Mouse (Mus musculus): ENCODE data around the gene Magea10. TPM values are rescaled to one million over a fixed set of nuclear protein-coding genes. Genes with fewer than 3 reads are reported as not detected.

Gene Magea10
- polyA plus RNA-seq (2016; fragmentation: Nextera tagmentation; extraction: Ambion mirVana) = not detected in 2 replicates

GRCm38 (mm10) chrX:72386758-72387157, at the start of gene Magea10:
Magea10 (minus strand) TSS chrX:72386858.
- ATAC-seq (ENCODE audit: insufficient number of reproducible peaks, insufficient read depth, low FRiP score, low TSS enrichment) = no peak
- Histone ChIP-seq H3K4me3 (no peak within 1 kb of the TSS), H3K27me3 (no peaks in the 10 kb centered on the region), H3K4me1 (no peaks in the 10 kb centered on the region), H3K27ac (no peak within 1 kb of the TSS), H3K36me3 (no peaks in the 10 kb centered on the region), H3K9ac (no peak within 1 kb of the TSS), H3K4me2 (replicated peaks) (no peak within 1 kb of the TSS), H3K9me3 (no peaks in the 10 kb centered on the region)
- 88% methylated on average over 6 of the region's 6 CpGs for WGBS

- H3K27me3 ChIP-seq = no peaks in the 10 kb centered on the region
- H3K4me1 ChIP-seq = no peaks in the 10 kb centered on the region
- no peak overlapping the region for H3K27ac ChIP-seq
- H3K9me3 ChIP-seq = no peaks in the 10 kb centered on the region
- H3K4me2 ChIP-seq (replicated peaks) = no peak overlapping the region
- H3K4me3 ChIP-seq = no peak overlapping the region
- no peak for ATAC-seq (ENCODE audit: insufficient number of reproducible peaks, insufficient read depth, low FRiP score, low TSS enrichment)
- no peak overlapping the region for H3K9ac ChIP-seq
- WGBS = 74% methylated on average over 1 of the region's 1 CpGs
- no peaks in the 10 kb centered on the region for H3K36me3 ChIP-seq
These were observed 4.7 kb downstream of the Magea10 start for GRCm38 (mm10) chrX:72381972-72382371.

Other genes starting within 250 kb of the Magea10 start
- not detected in 2 replicates for gene Magea4, start 164.8 kb downstream of the Magea10 start, polyA plus RNA-seq (2016; fragmentation: Nextera tagmentation; extraction: Ambion mirVana)
- 4.0 and 4.5 TPM in 2 replicates for gene Gabre, start 112.1 kb downstream of the Magea10 start, polyA plus RNA-seq (2016; fragmentation: Nextera tagmentation; extraction: Ambion mirVana)